Mouse (Mus musculus) thymus, adult 2 months (tissue): ENCODE results near the gene Zfand6. TPM values are rescaled to one million over a fixed set of nuclear protein-coding genes. Genes with fewer than 3 reads are reported as not detected.

Experiments used
- DNase-seq: peaks from one replicate; pipeline ENCODE4 v3.0.0; 2021
- H3K27ac ChIP-seq: fragments of 200-500 bp; 2 replicates; pipeline ENCODE4 v1.5.1; 2012; ENCODE audit warnings: low read length, control low read depth; ENCODE audit not compliant: control insufficient read depth, insufficient read depth
- H3K27me3 ChIP-seq: fragments of 200-500 bp; 2 replicates; pipeline ENCODE4 v1.6.1; 2012; ENCODE audit warnings: mild to moderate bottlenecking, low read length, moderate library complexity, mixed read lengths; ENCODE audit not compliant: control insufficient read depth, insufficient read depth
- H3K36me3 ChIP-seq: fragments of 200-500 bp; 2 replicates; pipeline ENCODE4 v1.6.1; 2012; ENCODE audit warnings: mild to moderate bottlenecking, low read length, moderate library complexity; ENCODE audit not compliant: control insufficient read depth, insufficient read depth
- H3K4me1 ChIP-seq: fragments of 200-500 bp; replicated peaks from 2 replicates; pipeline ENCODE4 v1.6.1; 2012; ENCODE audit warnings: low read length; ENCODE audit not compliant: control insufficient read depth, insufficient read depth
- H3K4me3 ChIP-seq: fragments of 200-500 bp; 2 replicates; pipeline ENCODE4 v1.5.1; 2012; ENCODE audit warnings: mild to moderate bottlenecking, low read length, control low read depth, moderate library complexity; ENCODE audit not compliant: control insufficient read depth, insufficient read depth
- CTCF ChIP-seq: fragments of 200-500 bp; IDR thresholded peaks from 2 replicates; pipeline ENCODE4 v1.5.1; 2012; ENCODE audit warnings: mild to moderate bottlenecking, control low read depth, low read length, moderate library complexity, borderline replicate concordance; ENCODE audit not compliant: control insufficient read depth, poor library complexity, insufficient read depth; ENCODE audit errors: extremely low read depth
- POLR2A ChIP-seq: fragments of 200-500 bp; IDR thresholded peaks from 2 replicates; pipeline ENCODE4 v1.6.1; 2012; ENCODE audit warnings: mild to moderate bottlenecking, low read length, control low read depth, moderate library complexity; ENCODE audit not compliant: control insufficient read depth, poor library complexity, insufficient read depth; ENCODE audit errors: extremely low read depth
- WGBS: fragments of 180-500 bp; shearing (Covaris S2); methylation state at CpG from one replicate; pipeline ENCODE4 v1.1.7; 2018; 5-methylcytosine and 5-hydroxymethylcytosine counted together
- polyA plus RNA-seq: library from polyadenylated mRNA; depleted of rRNA; stranded (reverse); fragments of >200 nt; gene quantifications from 2 replicates; pipeline ENCODE4 v1.2.3, GENCODE M21; 2012

Gene Zfand6
- polyA plus RNA-seq, 1 experiment: 96.2 TPM

- no peaks in the 10 kb centered on the region for H3K27me3 ChIP-seq
- no peaks in the 10 kb centered on the region for H3K4me1 ChIP-seq
- TF ChIP-seq CTCF (no peak), POLR2A (no peak)
- no peak overlapping the region for H3K4me3 ChIP-seq
- H3K36me3 ChIP-seq: no peaks in the 10 kb centered on the region
- 81% methylated on average over 3 of the region's 3 CpGs for WGBS
- DNase-seq: no peak
- no peak overlapping the region for H3K27ac ChIP-seq
These were observed 103.2 kb downstream of the Zfand6 start for GRCm38 (mm10) chr7:84586360-84587100.

GRCm38 (mm10) chr7:84585086-84585485, 104.7 kb downstream of the Zfand6 start:
- no peaks in the 10 kb centered on the region for H3K36me3 ChIP-seq
- no peak overlapping the region for H3K27ac ChIP-seq
- no peak for TF ChIP-seq CTCF
- no peak for TF ChIP-seq POLR2A
- WGBS: 96% methylated on average over 4 of the region's 4 CpGs
- H3K27me3 ChIP-seq: no peaks in the 10 kb centered on the region
- no peaks in the 10 kb centered on the region for H3K4me1 ChIP-seq
- no peak overlapping the region for H3K4me3 ChIP-seq
- DNase-seq: no peak

GRCm38 (mm10) chr7:84579769-84580168, 110.0 kb downstream of the Zfand6 start:
- H3K4me1 ChIP-seq: no peaks in the 10 kb centered on the region
- no peaks in the 10 kb centered on the region for H3K27me3 ChIP-seq
- 89% methylated on average over 1 of the region's 1 CpGs for WGBS
- H3K4me3 ChIP-seq: no peak overlapping the region
- H3K36me3 ChIP-seq: no peaks in the 10 kb centered on the region
- H3K27ac ChIP-seq: no peak overlapping the region
- DNase-seq: no peak
- TF ChIP-seq CTCF (no peak), POLR2A (no peak)

- DNase-seq: no peak
- no peak for TF ChIP-seq POLR2A
- no peak for TF ChIP-seq CTCF
- Histone ChIP-seq H3K27me3 (no peaks in the 10 kb centered on the region), H3K4me3 (no peak overlapping the region), H3K27ac (no peak overlapping the region), H3K4me1 (no peaks in the 10 kb centered on the region), H3K36me3 (no peaks in the 10 kb centered on the region)
- 88% methylated on average over 1 of the region's 1 CpGs for WGBS
These were observed 110.9 kb downstream of the Zfand6 start for GRCm38 (mm10) chr7:84578841-84579240.

- 90% methylated on average over 2 of the region's 2 CpGs for WGBS
These were observed 112.7 kb downstream of the Zfand6 start for GRCm38 (mm10) chr7:84577034-84577433.

GRCm38 (mm10) chr7:84566200-84566599, 123.6 kb downstream of the Zfand6 start:
- Histone ChIP-seq H3K27me3 (no peaks in the 10 kb centered on the region), H3K4me1 (no peaks in the 10 kb centered on the region), H3K27ac (no peak overlapping the region), H3K4me3 (no peak overlapping the region), H3K36me3 (no peaks in the 10 kb centered on the region)
- DNase-seq: no peak
- TF ChIP-seq CTCF (no peak), POLR2A (no peak)
- WGBS: 67% methylated on average over 6 of the region's 6 CpGs

More at GRCm38 (mm10) chr7:84577034-84577433, 112.7 kb downstream of the Zfand6 start:
- TF ChIP-seq POLR2A: no peak
- no peak for TF ChIP-seq CTCF
- H3K27me3 ChIP-seq: no peaks in the 10 kb centered on the region
- DNase-seq: no peak
- H3K4me1 ChIP-seq: no peaks in the 10 kb centered on the region
- no peak overlapping the region for H3K4me3 ChIP-seq
- H3K36me3 ChIP-seq: no peaks in the 10 kb centered on the region
- H3K27ac ChIP-seq: no peak overlapping the region
